Mouse (Mus musculus): ENCODE data around the gene Uts2b. TPM values are rescaled to one million over a fixed set of nuclear protein-coding genes. Genes with fewer than 3 reads are reported as not detected.

The Uts2b gene
- polyA plus RNA-seq, 1 experiment from 2014 or later = not detected

GRCm38 (mm10) chr16:27388761-27389451, 18.9 kb upstream of the Uts2b start, which contains the start of gene Ccdc50:
Gene Ccdc50, plus strand, starts transcription at chr16:27388869.
- H3K36me3 ChIP-seq = no peaks in the 10 kb centered on the region
- H3K4me3 ChIP-seq = peak within 1 kb of the TSS; percentile 89
- H3K4me1 ChIP-seq = peaks cover 28% of the 10 kb centered on the region
- WGBS = under 1% methylated on average over 62 of the region's 69 CpGs
- H3K9me3 ChIP-seq (replicated peaks) = no peaks in the 10 kb centered on the region
- peak; percentile 87 for DNase-seq (ENCODE audit: low spot score)
- H3K27ac ChIP-seq (replicated peaks) = peak within 1 kb of the TSS; percentile 98
- H3K27me3 ChIP-seq (ENCODE audit: low read depth, poor library complexity, severe bottlenecking) = no peaks in the 10 kb centered on the region

GRCm38 (mm10) chr16:27387634-27388611, 17.9 kb upstream of the Uts2b start:
- peak overlapping the region; percentile 98 for H3K27ac ChIP-seq (replicated peaks)
- H3K27me3 ChIP-seq (ENCODE audit: low read depth, poor library complexity, severe bottlenecking) = no peaks in the 10 kb centered on the region
- H3K4me1 ChIP-seq = peaks cover 28% of the 10 kb centered on the region
- peak overlapping the region; percentile 89 for H3K4me3 ChIP-seq
- no peaks in the 10 kb centered on the region for H3K36me3 ChIP-seq
- WGBS = 55% methylated on average over 12 of the region's 12 CpGs
- DNase-seq (ENCODE audit: low spot score) = peak; percentile 13
- no peaks in the 10 kb centered on the region for H3K9me3 ChIP-seq (replicated peaks)

GRCm38 (mm10) chr16:27386850-27387407, 16.9 kb upstream of the Uts2b start:
- no peak overlapping the region for H3K4me3 ChIP-seq
- no peak overlapping the region for H3K27ac ChIP-seq (replicated peaks)
- peaks cover 28% of the 10 kb centered on the region for H3K4me1 ChIP-seq
- no peaks in the 10 kb centered on the region for H3K27me3 ChIP-seq (ENCODE audit: low read depth, poor library complexity, severe bottlenecking)
- H3K9me3 ChIP-seq (replicated peaks) = no peaks in the 10 kb centered on the region
- no peaks in the 10 kb centered on the region for H3K36me3 ChIP-seq
- no peak for DNase-seq (ENCODE audit: low spot score)
- 81% methylated on average over 4 of the region's 4 CpGs for WGBS

GRCm38 (mm10) chr16:27385649-27386048, 15.6 kb upstream of the Uts2b start:
- no peak for DNase-seq (ENCODE audit: low spot score)
- WGBS = 81% methylated on average over 1 of the region's 1 CpGs

GRCm38 (mm10) chr16:27384893-27385603, 15.0 kb upstream of the Uts2b start:
- no peaks in the 10 kb centered on the region for H3K9me3 ChIP-seq (replicated peaks)
- WGBS = 75% methylated on average over 4 of the region's 4 CpGs
- H3K4me1 ChIP-seq = peaks cover 13% of the 10 kb centered on the region
- H3K27me3 ChIP-seq (ENCODE audit: low read depth, poor library complexity, severe bottlenecking) = no peaks in the 10 kb centered on the region
- no peak overlapping the region for H3K27ac ChIP-seq (replicated peaks)
- H3K36me3 ChIP-seq = no peaks in the 10 kb centered on the region
- H3K4me3 ChIP-seq = no peak overlapping the region
- DNase-seq (ENCODE audit: low spot score) = no peak

More at GRCm38 (mm10) chr16:27385649-27386048, 15.6 kb upstream of the Uts2b start:
- no peaks in the 10 kb centered on the region for H3K36me3 ChIP-seq
- H3K4me3 ChIP-seq = no peak overlapping the region
- no peaks in the 10 kb centered on the region for H3K9me3 ChIP-seq (replicated peaks)
- H3K27ac ChIP-seq (replicated peaks) = no peak overlapping the region
- peaks cover 19% of the 10 kb centered on the region for H3K4me1 ChIP-seq
- H3K27me3 ChIP-seq (ENCODE audit: low read depth, poor library complexity, severe bottlenecking) = no peaks in the 10 kb centered on the region

- H3K9me3 ChIP-seq (replicated peaks) = no peaks in the 10 kb centered on the region
- DNase-seq (ENCODE audit: low spot score) = no peak
- no peaks in the 10 kb centered on the region for H3K36me3 ChIP-seq
- no peaks in the 10 kb centered on the region for H3K27me3 ChIP-seq (ENCODE audit: low read depth, poor library complexity, severe bottlenecking)
- H3K27ac ChIP-seq (replicated peaks) = no peak overlapping the region
- H3K4me3 ChIP-seq = no peak overlapping the region
- no peaks in the 10 kb centered on the region for H3K4me1 ChIP-seq
- 87% methylated on average over 4 of the region's 4 CpGs for WGBS
These were observed 12.2 kb upstream of the Uts2b start for GRCm38 (mm10) chr16:27382217-27382616.

GRCm38 (mm10) chr16:27376556-27376955, 6.5 kb upstream of the Uts2b start:
- Histone ChIP-seq H3K9me3 (replicated peaks) (no peaks in the 10 kb centered on the region), H3K27me3 (ENCODE audit: low read depth, poor library complexity, severe bottlenecking) (no peaks in the 10 kb centered on the region), H3K36me3 (no peaks in the 10 kb centered on the region), H3K4me3 (no peak overlapping the region), H3K4me1 (no peaks in the 10 kb centered on the region), H3K27ac (replicated peaks) (no peak overlapping the region)
- no peak for DNase-seq (ENCODE audit: low spot score)

- H3K9me3 ChIP-seq (replicated peaks) = no peaks in the 10 kb centered on the region
- H3K4me3 ChIP-seq = no peak overlapping the region
- 96% methylated on average over 2 of the region's 2 CpGs for WGBS
- H3K36me3 ChIP-seq = no peaks in the 10 kb centered on the region
- no peaks in the 10 kb centered on the region for H3K27me3 ChIP-seq (ENCODE audit: low read depth, poor library complexity, severe bottlenecking)
- H3K27ac ChIP-seq (replicated peaks) = no peak overlapping the region
- no peaks in the 10 kb centered on the region for H3K4me1 ChIP-seq
- DNase-seq (ENCODE audit: low spot score) = no peak
These were observed 5.3 kb upstream of the Uts2b start for GRCm38 (mm10) chr16:27375318-27375717.

- H3K36me3 ChIP-seq = no peaks in the 10 kb centered on the region
- H3K9me3 ChIP-seq (replicated peaks) = no peaks in the 10 kb centered on the region
- no peak for DNase-seq (ENCODE audit: low spot score)
- H3K27me3 ChIP-seq (ENCODE audit: low read depth, poor library complexity, severe bottlenecking) = no peaks in the 10 kb centered on the region
- 85% methylated on average over 3 of the region's 3 CpGs for WGBS
- no peak overlapping the region for H3K27ac ChIP-seq (replicated peaks)
- no peaks in the 10 kb centered on the region for H3K4me1 ChIP-seq
- no peak overlapping the region for H3K4me3 ChIP-seq
These were observed 4.1 kb upstream of the Uts2b start for GRCm38 (mm10) chr16:27374139-27374538.

GRCm38 (mm10) chr16:27370700-27371099, 661 bp upstream of the Uts2b start:
- Histone ChIP-seq H3K4me3 (no peak overlapping the region), H3K36me3 (no peaks in the 10 kb centered on the region), H3K27me3 (ENCODE audit: low read depth, poor library complexity, severe bottlenecking) (no peaks in the 10 kb centered on the region), H3K4me1 (no peaks in the 10 kb centered on the region), H3K27ac (replicated peaks) (no peak overlapping the region), H3K9me3 (replicated peaks) (no peaks in the 10 kb centered on the region)
- DNase-seq (ENCODE audit: low spot score) = no peak
- 90% methylated on average over 2 of the region's 2 CpGs for WGBS

GRCm38 (mm10) chr16:27360059-27360458, 10.0 kb downstream of the Uts2b start:
- H3K36me3 ChIP-seq = no peaks in the 10 kb centered on the region
- H3K4me3 ChIP-seq = no peak overlapping the region
- no peaks in the 10 kb centered on the region for H3K4me1 ChIP-seq
- no peak for DNase-seq (ENCODE audit: low spot score)
- WGBS = 96% methylated on average over 1 of the region's 1 CpGs
- H3K27me3 ChIP-seq (ENCODE audit: low read depth, poor library complexity, severe bottlenecking) = no peaks in the 10 kb centered on the region
- H3K27ac ChIP-seq (replicated peaks) = no peak overlapping the region
- no peaks in the 10 kb centered on the region for H3K9me3 ChIP-seq (replicated peaks)

- Histone ChIP-seq H3K9me3 (replicated peaks) (no peaks in the 10 kb centered on the region), H3K4me1 (no peaks in the 10 kb centered on the region), H3K4me3 (no peak overlapping the region), H3K27ac (replicated peaks) (no peak overlapping the region), H3K27me3 (ENCODE audit: low read depth, poor library complexity, severe bottlenecking) (no peaks in the 10 kb centered on the region), H3K36me3 (no peaks in the 10 kb centered on the region)
- WGBS = 90% methylated on average over 2 of the region's 2 CpGs
- DNase-seq (ENCODE audit: low spot score) = no peak
These were observed 15.6 kb downstream of the Uts2b start for GRCm38 (mm10) chr16:27354464-27354863.

All from midbrain, embryonic 10.5 days (tissue).